Mouse (Mus musculus): ENCODE data around the gene Rtl4.

DNA sequence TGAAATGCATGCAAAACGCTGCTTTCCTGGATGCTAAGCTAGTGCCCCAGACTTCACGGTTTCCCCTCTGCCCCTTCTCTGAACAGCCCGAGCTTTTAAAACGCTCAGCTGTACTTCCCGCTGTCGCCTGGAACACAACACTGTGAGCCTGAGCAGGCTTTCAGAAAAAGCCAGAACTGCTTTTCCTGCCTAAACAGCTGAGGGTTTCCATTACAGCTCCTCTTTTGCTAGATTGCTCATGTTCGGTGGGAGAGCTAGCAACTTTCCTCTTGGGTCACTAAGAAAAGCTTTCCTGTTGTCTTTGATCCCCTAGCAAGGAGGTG, 1.1 kb downstream of the Rtl4 start:
- TF ChIP-seq USF1 (IDR thresholded peaks at IDR 0.05; ENCODE audit: low read depth) (no peak), POLR2A (IDR thresholded peaks at IDR 0.05; ENCODE audit: insufficient read length, low read depth) (no peak), CEBPB (IDR thresholded peaks at IDR 0.05; ENCODE audit: insufficient read depth, poor library complexity, severe bottlenecking) (no peak), TCF3 (IDR thresholded peaks at IDR 0.05; ENCODE audit: insufficient read length, low read depth) (no peak), POLR2AphosphoS2 (IDR thresholded peaks at IDR 0.05; ENCODE audit: insufficient read length, low read depth) (no peak), TCF12 (IDR thresholded peaks at IDR 0.05; ENCODE audit: insufficient read depth, poor library complexity, severe bottlenecking) (no peak), MAX (IDR thresholded peaks at IDR 0.05; ENCODE audit: low read depth) (no peak), MYOG (IDR thresholded peaks at IDR 0.05; ENCODE audit: control insufficient read depth in 1 of 3, insufficient read depth in 1 of 3, insufficient read length in 2 of 3, low read depth in 2 of 3) (no peak), SRF (IDR thresholded peaks at IDR 0.05; ENCODE audit: control insufficient read depth, insufficient read length, low read depth) (no peak), REST (IDR thresholded peaks at IDR 0.05; ENCODE audit: insufficient read depth, insufficient read length) (no peak)

Data from myocyte (in vitro differentiated cells).